Mouse (Mus musculus) liver, postnatal 0 days (tissue): ENCODE data around the gene Gm6525.

Source experiments
- CTCF ChIP-seq: sonication (generic); IDR thresholded peaks from 2 replicates; pipeline ENCODE4 v1.5.1; 2016; ENCODE audit warnings: antibody characterized with exemption, low read depth
- EP300 ChIP-seq: IDR thresholded peaks from 2 replicates; pipeline ENCODE4 v1.6.1; 2016; ENCODE audit warnings: antibody characterized with exemption, low read depth, mild to moderate bottlenecking

DNA sequence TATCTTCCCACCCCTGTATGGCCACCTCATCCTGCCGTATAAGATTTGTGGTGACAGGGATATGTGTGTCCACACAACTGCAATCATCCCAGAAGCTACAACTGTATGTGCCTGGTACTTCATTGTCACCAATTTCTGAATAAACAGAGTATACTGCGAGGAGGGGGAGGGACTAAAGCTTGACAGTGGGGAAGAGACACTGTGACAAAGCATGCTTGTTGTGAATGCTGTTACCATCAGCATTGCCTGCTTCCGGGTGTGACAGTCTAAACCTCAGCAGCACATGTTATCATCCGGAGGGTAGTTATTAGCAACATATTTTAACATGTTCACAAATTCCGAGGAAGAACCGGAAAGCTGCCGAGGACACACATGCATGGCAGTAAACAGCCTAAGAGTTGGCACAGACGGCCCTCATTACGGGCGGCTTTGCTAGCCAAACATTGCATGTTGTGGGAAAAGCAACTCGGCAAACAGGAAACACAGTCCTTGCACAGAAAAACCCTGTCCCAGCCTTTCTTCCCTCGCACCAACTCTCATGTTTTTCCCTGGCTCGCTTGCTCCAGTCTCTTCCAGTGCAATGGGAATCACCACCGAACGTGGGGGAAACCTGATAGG lies 41.9 kb downstream of the Gm6525 start:
- TF ChIP-seq CTCF: no peak
- TF ChIP-seq EP300: no peak
